Mouse (Mus musculus) forebrain, embryonic 11.5 days (tissue): Measurements from ENCODE around the gene Eif2b1. TPM values are rescaled to one million over a fixed set of nuclear protein-coding genes. Genes with fewer than 3 reads are reported as not detected.
A peak's percentile ranks its signal among the peaks of the same experiment; 100 is the strongest.

Source experiments
- ATAC-seq: fragments of 200-750 bp; cut with Nextera tagmentation; replicated peaks from 2 replicates; pipeline ENCODE4 v1.8.0; 2017; ENCODE audit warnings: moderate TSS enrichment; ENCODE audit not compliant: low FRiP score
- DNase-seq: peaks from one replicate; pipeline ENCODE4 v3.0.0-alpha.2; 2017; ENCODE audit warnings: low spot score
- H3K27ac ChIP-seq: fragments of 300-500 bp; sonication (generic); 2 replicates; pipeline ENCODE4 v1.5.1; 2014; ENCODE audit warnings: low read depth, low read length
- H3K27me3 ChIP-seq: fragments of 300-500 bp; sonication (generic); 2 replicates; pipeline ENCODE4 v1.6.1; 2014; ENCODE audit warnings: mild to moderate bottlenecking, low read length, mixed read lengths; ENCODE audit not compliant: control insufficient read depth, insufficient read depth
- H3K36me3 ChIP-seq: fragments of 300-500 bp; sonication (generic); 2 replicates; pipeline ENCODE4 v1.6.1; 2014; ENCODE audit warnings: mild to moderate bottlenecking, low read length, moderate library complexity, mixed read lengths; ENCODE audit not compliant: control insufficient read depth, insufficient read depth
- H3K4me1 ChIP-seq: fragments of 300-500 bp; sonication (generic); replicated peaks from 2 replicates; pipeline ENCODE4 v1.6.1; 2014; ENCODE audit warnings: low read length, mixed read lengths; ENCODE audit not compliant: control insufficient read depth, insufficient read depth
- H3K4me2 ChIP-seq: fragments of 300-500 bp; sonication (generic); 2 replicates; pipeline ENCODE4 v1.6.1; 2014; ENCODE audit warnings: low read depth, mild to moderate bottlenecking, low read length, moderate library complexity, mixed read lengths; ENCODE audit not compliant: severe bottlenecking
- H3K4me3 ChIP-seq: fragments of 300-500 bp; sonication (generic); 2 replicates; pipeline ENCODE4 v1.5.1; 2014; ENCODE audit warnings: low read depth, low read length
- H3K9ac ChIP-seq: fragments of 300-500 bp; sonication (generic); 2 replicates; pipeline ENCODE4 v1.6.1; 2014; ENCODE audit warnings: low read length
- H3K9me3 ChIP-seq: fragments of 300-500 bp; sonication (generic); 2 replicates; pipeline ENCODE4 v1.6.1; 2016; ENCODE audit warnings: low read length, mixed read lengths; ENCODE audit not compliant: control insufficient read depth
- WGBS: fragments of 180-500 bp; shearing (Covaris S2); extraction: QIAGEN DNeasy Blood & Tissue Kit; methylation state at CpG from one replicate; pipeline ENCODE4 v1.1.7; 2014; 5-methylcytosine and 5-hydroxymethylcytosine counted together
- polyA plus RNA-seq: library from polyadenylated mRNA; unstranded; fragments of >200 nt; fragmentation: Nextera tagmentation; extraction: Ambion mirVana; gene quantifications from 2 replicates; pipeline ENCODE4 v1.2.1, GENCODE M21; 2014

Eif2b1 gene
- polyA plus RNA-seq, 1 experiment from 2014 or later = 74.5 TPM

DNA sequence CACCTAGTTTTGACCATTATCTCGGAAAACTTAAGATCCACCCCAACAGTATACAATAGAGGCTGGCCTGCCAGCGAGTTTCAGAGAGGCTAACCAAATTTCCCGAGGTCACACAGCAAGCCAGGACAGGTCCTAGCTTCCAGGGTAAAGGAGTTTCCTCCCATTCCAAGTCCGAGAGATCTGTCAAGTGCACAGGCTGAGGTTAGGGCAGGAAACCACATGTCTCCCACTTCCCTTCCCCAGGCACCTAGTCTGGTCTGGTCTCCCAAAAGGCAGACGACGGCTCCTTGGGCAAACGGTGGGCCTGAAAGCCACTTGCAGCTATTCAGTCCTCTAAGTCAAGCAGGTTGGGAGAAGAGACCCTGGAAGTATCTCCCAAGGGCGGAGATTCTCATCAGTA lies 49.2 kb downstream of the Eif2b1 start:
- Histone ChIP-seq H3K4me3 (peak overlapping the region; percentile 62), H3K9me3 (no peaks in the 10 kb centered on the region), H3K4me2 (peak overlapping the region; percentile 54; the same call in 1 of the 2 replicates), H3K4me1 (peaks cover 16% of the 10 kb centered on the region), H3K27me3 (no peaks in the 10 kb centered on the region), H3K36me3 (no peaks in the 10 kb centered on the region), H3K9ac (peak overlapping the region; percentile 27), H3K27ac (no peak overlapping the region)
- ATAC-seq = no peak
- no peak for DNase-seq
- WGBS = 71% methylated on average over 8 of the region's 8 CpGs

DNA sequence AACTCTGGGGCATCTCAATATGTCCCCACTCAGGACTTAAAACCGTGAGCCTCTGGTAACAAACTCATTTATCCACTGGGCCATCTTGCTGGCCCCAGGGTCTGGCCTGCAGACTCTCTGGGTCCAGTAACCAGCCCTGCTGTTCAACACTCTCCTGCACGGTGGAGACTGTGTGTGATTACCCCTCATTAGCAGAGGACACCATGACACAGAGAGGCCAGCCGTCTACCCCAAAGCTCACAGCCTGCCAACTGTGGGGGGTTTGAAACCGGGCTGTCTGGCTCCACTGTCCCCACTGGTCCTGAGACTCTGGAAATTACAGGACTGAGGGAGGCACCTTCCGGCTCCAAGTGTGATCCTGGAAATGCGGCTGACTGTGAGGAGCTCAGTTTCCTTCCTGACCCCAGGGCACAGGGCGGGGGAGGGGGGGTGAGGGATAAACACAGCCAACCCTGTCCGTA lies 49.7 kb downstream of the Eif2b1 start:
- H3K4me1 ChIP-seq = peaks cover 16% of the 10 kb centered on the region
- H3K4me3 ChIP-seq = peak overlapping the region; percentile 62

DNA sequence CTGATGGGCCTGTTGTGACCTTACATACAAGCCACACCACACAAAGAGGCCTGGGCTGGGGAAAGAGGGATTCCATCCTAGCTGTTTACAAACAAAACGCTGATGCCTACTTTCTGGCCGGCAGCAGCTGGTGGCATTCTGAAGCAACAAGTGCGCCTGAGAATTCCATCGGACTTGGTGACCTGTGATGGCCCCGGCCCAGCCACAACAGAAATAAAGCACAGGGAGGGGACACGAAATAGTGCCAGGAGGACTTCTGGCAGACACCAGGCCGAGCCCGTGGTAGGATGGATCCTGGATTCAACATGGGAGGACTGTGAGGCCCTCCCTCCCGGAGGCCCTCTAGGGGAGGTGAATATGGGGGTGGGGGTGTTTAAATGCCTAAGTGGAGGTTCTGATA lies 50.1 kb downstream of the Eif2b1 start:
- no peak for ATAC-seq

More for the DNA sequence above, 49.7 kb downstream of the Eif2b1 start:
- Histone ChIP-seq H3K9ac (peak overlapping the region; percentile 27), H3K27ac (no peak overlapping the region), H3K27me3 (no peaks in the 10 kb centered on the region), H3K4me2 (peak overlapping the region; percentile 54; the same call in 1 of the 2 replicates), H3K36me3 (no peaks in the 10 kb centered on the region), H3K9me3 (no peaks in the 10 kb centered on the region)
- no peak for DNase-seq
- 45% methylated on average over 8 of the region's 8 CpGs for WGBS
- no peak for ATAC-seq

DNA sequence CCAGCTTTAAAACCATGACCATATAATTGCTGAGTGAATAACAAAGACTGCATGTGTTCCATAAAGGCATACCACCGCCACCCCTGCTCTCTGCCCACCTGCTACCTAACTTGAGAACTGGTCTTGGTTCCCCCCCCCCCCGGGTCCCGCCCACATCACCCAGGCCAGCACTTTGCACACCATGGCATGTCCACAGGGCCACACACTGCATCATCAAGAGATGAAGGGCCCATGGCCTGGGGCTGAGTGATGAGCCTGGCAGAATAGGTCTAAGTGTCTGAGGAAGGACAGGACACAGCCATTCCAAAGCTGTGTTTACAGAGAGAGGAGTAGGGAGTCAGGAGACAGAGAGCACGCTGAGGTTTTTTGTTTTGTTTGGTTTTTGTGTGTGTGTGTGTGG lies 50.6 kb downstream of the Eif2b1 start:
- Histone ChIP-seq H3K9ac (peak overlapping the region; percentile 27), H3K4me3 (no peak overlapping the region), H3K36me3 (no peaks in the 10 kb centered on the region), H3K27me3 (no peaks in the 10 kb centered on the region), H3K4me2 (0 out of 2 replicates have a peak overlapping the region, but pooled peaks have one; percentile 54), H3K27ac (no peak overlapping the region), H3K9me3 (no peaks in the 10 kb centered on the region), H3K4me1 (peaks cover 16% of the 10 kb centered on the region)
- no peak for ATAC-seq
- DNase-seq = no peak
- WGBS = 80% methylated on average over 4 of the region's 4 CpGs

More for the DNA sequence above, 50.1 kb downstream of the Eif2b1 start:
- DNase-seq = no peak
- Histone ChIP-seq H3K4me1 (peaks cover 16% of the 10 kb centered on the region), H3K27me3 (no peaks in the 10 kb centered on the region), H3K4me3 (0 out of 2 replicates have a peak overlapping the region, but pooled peaks have one; percentile 62), H3K4me2 (peak overlapping the region; percentile 54; the same call in 1 of the 2 replicates), H3K27ac (no peak overlapping the region), H3K9ac (peak overlapping the region; percentile 27), H3K9me3 (no peaks in the 10 kb centered on the region), H3K36me3 (no peaks in the 10 kb centered on the region)
- 56% methylated on average over 9 of the region's 9 CpGs for WGBS

DNA sequence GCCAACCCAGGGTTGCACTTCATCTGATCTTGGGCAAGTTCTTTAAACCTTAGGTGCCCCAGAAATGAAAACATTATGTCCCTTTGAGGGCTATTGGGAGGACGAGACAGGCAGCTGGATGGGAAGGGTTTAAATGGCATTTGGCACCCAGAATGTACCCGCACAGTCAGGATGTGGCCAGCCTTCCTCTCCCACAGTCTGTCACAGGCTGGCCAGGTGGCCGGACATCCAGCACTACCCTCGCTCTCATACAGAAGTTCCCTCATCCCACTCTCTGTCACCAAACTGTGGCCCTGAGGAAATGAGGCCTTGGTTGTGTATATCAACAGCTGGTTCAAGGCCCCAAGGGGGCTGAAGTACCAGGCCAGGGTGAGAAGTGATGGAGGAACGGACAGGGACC lies 54.0 kb downstream of the Eif2b1 start:
- DNase-seq (no peak), ATAC-seq (no peak)
- Histone ChIP-seq H3K9ac (no peak overlapping the region), H3K36me3 (no peaks in the 10 kb centered on the region; the same call in 1 of the 2 replicates), H3K4me1 (peaks cover 11% of the 10 kb centered on the region), H3K4me2 (no peak overlapping the region), H3K27ac (no peak overlapping the region), H3K9me3 (no peaks in the 10 kb centered on the region), H3K27me3 (no peaks in the 10 kb centered on the region), H3K4me3 (no peak overlapping the region)
- 88% methylated on average over 5 of the region's 5 CpGs for WGBS

DNA sequence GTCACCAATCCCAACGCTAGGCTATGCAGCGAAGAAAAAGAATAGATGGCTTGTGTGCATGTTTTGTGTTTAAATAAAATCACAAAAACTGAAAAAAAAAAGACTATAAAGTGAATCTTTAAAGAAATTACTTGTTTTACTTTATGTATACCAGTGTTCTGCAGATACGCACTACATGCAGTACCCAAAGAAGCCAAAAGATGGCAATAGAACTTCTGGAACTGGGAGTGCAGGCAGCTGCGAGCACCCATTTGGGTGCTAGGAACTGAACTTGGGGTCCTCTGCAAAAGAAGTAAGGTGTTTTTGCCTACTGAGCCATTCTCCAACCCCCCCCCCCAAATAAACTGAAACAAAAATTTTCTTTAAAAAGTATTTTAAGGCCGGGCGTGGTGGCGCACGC lies 55.9 kb downstream of the Eif2b1 start:
- no peak overlapping the region for H3K27ac ChIP-seq
- H3K36me3 ChIP-seq = no peaks in the 10 kb centered on the region; the same call in 1 of the 2 replicates
- no peak for ATAC-seq
- WGBS = 92% methylated on average over 8 of the region's 8 CpGs
- no peak for DNase-seq
- H3K9ac ChIP-seq = no peak overlapping the region
- no peaks in the 10 kb centered on the region for H3K4me1 ChIP-seq
- no peaks in the 10 kb centered on the region for H3K9me3 ChIP-seq
- no peak overlapping the region for H3K4me2 ChIP-seq
- no peak overlapping the region for H3K4me3 ChIP-seq
- no peaks in the 10 kb centered on the region for H3K27me3 ChIP-seq

DNA sequence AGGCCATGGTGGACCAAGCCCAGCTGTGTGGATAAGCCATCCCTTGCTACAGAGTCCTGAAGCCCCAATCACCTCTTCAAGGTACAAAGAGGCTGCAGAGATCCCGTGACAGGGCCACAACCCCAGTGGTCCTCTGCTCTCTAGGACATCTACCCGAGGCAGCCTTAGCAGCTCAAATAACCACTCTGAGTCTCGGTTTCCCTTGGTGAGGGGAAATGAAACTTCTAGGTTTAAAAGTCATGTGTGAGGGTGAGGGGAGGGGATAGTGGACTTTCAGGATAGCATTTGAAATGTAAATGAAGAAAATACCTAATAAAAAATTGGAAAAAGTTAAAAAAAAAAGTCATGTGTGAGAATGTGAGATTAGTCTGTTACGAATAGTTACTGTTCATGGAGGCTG lies 57.3 kb downstream of the Eif2b1 start:
- no peak overlapping the region for H3K9ac ChIP-seq
- H3K4me3 ChIP-seq = no peak overlapping the region
- H3K27ac ChIP-seq = no peak overlapping the region
- no peak overlapping the region for H3K4me2 ChIP-seq
- 94% methylated on average over 4 of the region's 4 CpGs for WGBS
- no peaks in the 10 kb centered on the region; the same call in 1 of the 2 replicates for H3K36me3 ChIP-seq
- no peaks in the 10 kb centered on the region for H3K9me3 ChIP-seq
- no peaks in the 10 kb centered on the region for H3K27me3 ChIP-seq
- ATAC-seq (no peak), DNase-seq (no peak)
- no peaks in the 10 kb centered on the region for H3K4me1 ChIP-seq

Other genes with a start within 250 kb of the Eif2b1 start
- gene Cdk2ap1, start 216.0 kb downstream of the Eif2b1 start, polyA plus RNA-seq = 310 and 367 TPM in 2 replicates
- gene Sbno1, start 153.1 kb downstream of the Eif2b1 start, polyA plus RNA-seq = 87.3 and 92.8 TPM in 2 replicates
- gene Kmt5a, start 139.2 kb downstream of the Eif2b1 start, polyA plus RNA-seq = 120 and 133 TPM in 2 replicates
- gene Rilpl2, start 100.8 kb downstream of the Eif2b1 start, polyA plus RNA-seq = 20.7 and 22.1 TPM in 2 replicates
- 14.3 and 17.3 TPM in 2 replicates for gene Snrnp35, start 96.0 kb downstream of the Eif2b1 start, polyA plus RNA-seq
- gene Rilpl1, start 47.7 kb downstream of the Eif2b1 start, polyA plus RNA-seq = 21.6 and 24.1 TPM in 2 replicates
- gene Tmed2, start 38.4 kb downstream of the Eif2b1 start, polyA plus RNA-seq = 445 and 465 TPM in 2 replicates
- gene Ddx55, start 26.3 kb downstream of the Eif2b1 start, polyA plus RNA-seq = 16.5 and 18.3 TPM in 2 replicates
- 80.6 and 83.2 TPM in 2 replicates for gene Gtf2h3, start within 50 bp of the Eif2b1 start, polyA plus RNA-seq
- 49.6 and 52.7 TPM in 2 replicates for gene Atp6v0a2, start 49.4 kb upstream of the Eif2b1 start, polyA plus RNA-seq
- gene Dnah10, start 146.0 kb upstream of the Eif2b1 start, polyA plus RNA-seq = 0.07 and 0.12 TPM in 2 replicates